Mouse (Mus musculus): ENCODE data around the gene Mfsd6.

DNA sequence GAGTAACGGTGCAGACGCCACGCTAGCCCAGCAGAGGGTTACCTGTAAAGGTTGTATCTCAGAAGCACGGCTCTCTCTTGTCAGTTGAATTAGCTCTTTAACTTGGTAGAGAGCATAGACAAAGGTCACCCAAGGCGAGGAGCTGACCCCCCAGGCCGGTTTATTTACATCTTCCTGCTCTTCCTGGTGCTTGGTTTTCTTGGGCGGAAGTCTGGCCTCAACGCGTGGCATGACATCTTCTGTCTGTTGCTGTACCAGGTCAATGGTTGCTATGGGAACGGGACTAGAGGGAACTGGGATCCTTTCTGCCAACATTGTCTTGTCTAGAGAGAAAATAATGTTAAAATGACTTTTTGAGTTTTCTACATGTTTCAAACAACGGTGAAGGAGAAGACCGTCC, 66.5 kb downstream of the Mfsd6 start:
- TF ChIP-seq CHD2 (IDR thresholded peaks at IDR 0.05; ENCODE audit: low read depth, low read length) = no peak
- TF ChIP-seq MAFK (IDR thresholded peaks at IDR 0.05; ENCODE audit: insufficient read depth, low read depth, low read length) = no peak
- no peak for TF ChIP-seq ZNF384 (IDR thresholded peaks at IDR 0.05; ENCODE audit: low read depth, low read length)

All from ES-E14 (cell line).